Mouse (Mus musculus): ENCODE measurements around the gene Chka. TPM values are rescaled to one million over a fixed set of nuclear protein-coding genes. Genes with fewer than 3 reads are reported as not detected.
A peak's percentile ranks its signal among the peaks of the same experiment; 100 is the strongest.

Chka gene
- polyA plus RNA-seq, 1 experiment from 2014 or later = 68.1 TPM

DNA sequence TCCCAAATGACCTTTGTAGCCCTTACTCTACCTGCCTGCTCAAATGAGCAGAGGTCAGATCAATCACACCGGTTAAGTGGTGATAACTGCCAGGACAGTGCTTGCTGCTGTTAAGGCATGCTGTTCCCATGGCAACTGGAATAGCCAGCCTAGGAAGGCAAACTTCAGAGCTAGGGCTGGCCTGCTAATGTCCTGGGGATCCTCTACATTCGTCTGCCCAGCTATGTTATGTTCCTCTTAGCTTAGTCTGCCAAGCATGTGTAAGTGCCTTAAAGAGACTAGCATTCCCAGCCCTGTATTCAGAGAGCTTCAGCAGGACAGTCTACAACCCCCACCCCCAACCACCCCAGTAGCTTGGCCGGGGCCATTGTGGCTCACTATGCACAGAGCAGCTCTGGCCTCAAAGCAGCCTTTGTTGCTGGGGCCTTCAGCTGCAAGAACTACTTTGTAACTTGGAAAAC is 43.6 kb downstream of the Chka start:
- no peak overlapping the region for H3K4me3 ChIP-seq
- WGBS = 28% methylated on average over 3 of the region's 3 CpGs

DNA sequence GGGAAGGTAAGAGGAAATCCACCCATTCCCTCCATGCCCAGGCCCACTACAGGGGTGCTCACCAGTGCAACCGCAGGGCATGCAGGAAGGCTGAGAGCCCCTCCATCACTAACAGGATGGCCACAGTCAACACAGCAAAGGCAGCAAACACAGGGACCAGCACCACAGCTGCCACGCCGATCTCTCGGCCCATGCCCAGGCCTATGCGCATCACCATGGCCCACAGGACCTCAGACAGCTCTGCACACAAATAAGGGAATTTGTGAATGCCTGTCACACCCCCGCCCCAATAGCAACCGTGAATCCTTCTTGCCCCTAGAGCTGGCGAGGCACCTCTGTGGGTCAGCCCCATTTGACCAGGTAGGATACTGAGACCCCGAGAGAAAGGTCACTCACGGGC is 44.6 kb downstream of the Chka start:
- no peak overlapping the region for H3K9ac ChIP-seq
- no peak overlapping the region for H3K27ac ChIP-seq
- H3K4me3 ChIP-seq = no peak overlapping the region
- no peaks in the 10 kb centered on the region for H3K27me3 ChIP-seq
- WGBS = 84% methylated on average over 10 of the region's 10 CpGs
- H3K4me2 ChIP-seq = no peak overlapping the region
- no peaks in the 10 kb centered on the region for H3K4me1 ChIP-seq
- peaks cover 71% of the 10 kb centered on the region for H3K36me3 ChIP-seq
- no peaks in the 10 kb centered on the region for H3K9me3 ChIP-seq
- no peak for ATAC-seq (ENCODE audit: borderline replicate concordance, extremely low read depth, low FRiP score, low TSS enrichment)

More for the DNA sequence above, 43.6 kb downstream of the Chka start:
- no peak overlapping the region for H3K27ac ChIP-seq
- ATAC-seq (ENCODE audit: borderline replicate concordance, extremely low read depth, low FRiP score, low TSS enrichment) = no peak
- H3K9ac ChIP-seq = no peak overlapping the region
- peaks cover 81% of the 10 kb centered on the region for H3K36me3 ChIP-seq
- no peaks in the 10 kb centered on the region for H3K9me3 ChIP-seq
- no peaks in the 10 kb centered on the region for H3K4me1 ChIP-seq
- no peaks in the 10 kb centered on the region for H3K27me3 ChIP-seq
- H3K4me2 ChIP-seq = no peak overlapping the region

DNA sequence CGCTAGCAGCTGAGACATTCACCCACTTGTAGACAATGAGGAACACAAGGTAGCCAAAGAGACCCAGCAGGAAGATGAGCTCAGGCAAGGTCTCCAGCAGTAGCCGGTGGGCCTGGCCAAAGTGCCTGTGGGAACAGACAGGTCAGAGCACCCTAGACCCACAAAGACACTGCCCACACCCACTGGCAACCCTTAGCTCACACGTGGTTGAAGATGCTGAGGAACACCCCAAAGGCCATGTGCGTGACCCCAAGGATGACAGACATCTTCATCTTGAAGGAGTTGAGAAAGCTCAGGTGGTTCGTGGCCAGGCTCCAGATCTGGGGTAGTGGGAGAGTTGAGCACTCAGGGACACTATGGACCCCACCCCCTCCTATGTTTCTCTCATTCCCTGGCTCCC is 46.0 kb downstream of the Chka start:
- no peak overlapping the region for H3K27ac ChIP-seq
- no peak for ATAC-seq (ENCODE audit: borderline replicate concordance, extremely low read depth, low FRiP score, low TSS enrichment)
- 88% methylated on average over 5 of the region's 5 CpGs for WGBS
- H3K27me3 ChIP-seq = no peaks in the 10 kb centered on the region
- no peak overlapping the region for H3K4me2 ChIP-seq
- no peaks in the 10 kb centered on the region for H3K9me3 ChIP-seq
- no peak overlapping the region for H3K4me3 ChIP-seq
- peaks cover 71% of the 10 kb centered on the region for H3K36me3 ChIP-seq
- H3K4me1 ChIP-seq = no peaks in the 10 kb centered on the region
- no peak overlapping the region for H3K9ac ChIP-seq

DNA sequence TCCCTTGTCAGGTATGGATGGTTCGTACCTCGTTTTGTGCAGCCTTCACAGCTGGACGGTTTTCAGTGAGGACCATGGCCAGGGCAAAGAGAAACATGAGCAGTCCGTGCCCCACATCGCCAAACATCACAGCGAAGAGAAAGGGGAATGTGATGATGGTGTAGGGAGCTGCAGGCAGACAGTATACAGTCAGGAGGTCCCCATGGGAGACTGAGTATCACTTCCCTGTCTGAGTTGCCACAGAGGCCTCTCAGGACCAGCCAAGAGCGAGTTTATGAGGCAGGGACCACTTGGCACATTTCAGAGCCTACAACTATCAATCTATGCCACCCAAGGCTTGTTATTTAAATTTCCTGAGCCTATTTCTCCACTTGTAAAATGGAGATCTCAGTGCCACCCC is 47.4 kb downstream of the Chka start:
- no peak overlapping the region for H3K4me2 ChIP-seq
- H3K27ac ChIP-seq = no peak overlapping the region
- H3K36me3 ChIP-seq = peaks cover 70% of the 10 kb centered on the region
- no peaks in the 10 kb centered on the region for H3K9me3 ChIP-seq
- H3K9ac ChIP-seq = no peak overlapping the region
- H3K27me3 ChIP-seq = no peaks in the 10 kb centered on the region
- 88% methylated on average over 7 of the region's 7 CpGs for WGBS
- H3K4me1 ChIP-seq = peaks cover 7% of the 10 kb centered on the region; the same call in 1 of the 2 replicates
- no peak for ATAC-seq (ENCODE audit: borderline replicate concordance, extremely low read depth, low FRiP score, low TSS enrichment)
- H3K4me3 ChIP-seq = no peak overlapping the region

DNA sequence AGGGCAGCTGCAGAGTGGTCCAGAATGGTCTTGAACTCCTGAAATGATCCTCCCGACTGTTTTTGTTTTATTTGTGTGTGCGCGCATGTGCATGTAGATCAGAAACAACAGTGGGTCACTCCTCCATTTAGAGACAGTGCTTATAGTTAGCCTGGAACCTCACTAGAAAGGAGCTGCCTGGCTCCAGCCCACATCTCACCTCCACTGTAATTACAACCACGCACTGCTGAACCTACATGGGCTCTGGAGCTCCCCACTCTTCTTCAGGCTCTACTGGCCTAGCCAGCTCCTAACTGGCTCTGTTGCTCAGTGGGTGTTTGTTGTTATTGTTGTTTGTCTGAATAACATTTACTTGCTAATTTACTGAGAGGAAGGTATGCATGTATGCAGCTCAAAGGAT is 48.0 kb downstream of the Chka start:
- ATAC-seq (ENCODE audit: borderline replicate concordance, extremely low read depth, low FRiP score, low TSS enrichment) = no peak
- Histone ChIP-seq H3K27me3 (no peaks in the 10 kb centered on the region), H3K9ac (no peak overlapping the region), H3K4me3 (no peak overlapping the region), H3K27ac (no peak overlapping the region), H3K36me3 (peaks cover 68% of the 10 kb centered on the region), H3K9me3 (no peaks in the 10 kb centered on the region), H3K4me2 (no peak overlapping the region), H3K4me1 (peaks cover 14% of the 10 kb centered on the region)
- WGBS = 95% methylated on average over 4 of the region's 4 CpGs

DNA sequence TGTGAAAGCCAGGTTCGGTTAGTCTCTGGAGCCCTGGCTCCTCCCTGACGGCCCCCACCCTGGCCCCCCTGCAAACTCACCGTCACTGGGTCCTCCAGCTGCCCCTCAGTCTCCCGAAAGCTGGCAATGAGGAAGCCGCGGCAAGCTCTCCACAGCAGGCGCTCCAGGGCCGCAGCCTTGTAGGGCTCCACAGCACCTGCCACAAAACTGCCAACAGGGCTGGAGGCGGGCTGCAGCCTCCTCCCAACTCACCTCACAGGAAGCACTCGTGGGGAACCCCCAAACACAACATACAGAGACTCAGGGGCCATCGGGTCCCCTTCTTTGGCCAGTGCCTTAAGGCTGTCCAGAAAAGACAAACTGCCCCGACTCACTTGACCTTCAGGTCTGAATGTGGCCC is 51.4 kb downstream of the Chka start:
- no peaks in the 10 kb centered on the region for H3K27me3 ChIP-seq
- H3K9me3 ChIP-seq = no peaks in the 10 kb centered on the region
- peaks cover 40% of the 10 kb centered on the region for H3K4me1 ChIP-seq
- peaks cover 44% of the 10 kb centered on the region for H3K36me3 ChIP-seq
- H3K27ac ChIP-seq = no peak overlapping the region
- no peak overlapping the region for H3K9ac ChIP-seq
- H3K4me2 ChIP-seq = no peak overlapping the region
- ATAC-seq (ENCODE audit: borderline replicate concordance, extremely low read depth, low FRiP score, low TSS enrichment) = no peak
- 81% methylated on average over 12 of the region's 12 CpGs for WGBS
- H3K4me3 ChIP-seq = no peak overlapping the region

DNA sequence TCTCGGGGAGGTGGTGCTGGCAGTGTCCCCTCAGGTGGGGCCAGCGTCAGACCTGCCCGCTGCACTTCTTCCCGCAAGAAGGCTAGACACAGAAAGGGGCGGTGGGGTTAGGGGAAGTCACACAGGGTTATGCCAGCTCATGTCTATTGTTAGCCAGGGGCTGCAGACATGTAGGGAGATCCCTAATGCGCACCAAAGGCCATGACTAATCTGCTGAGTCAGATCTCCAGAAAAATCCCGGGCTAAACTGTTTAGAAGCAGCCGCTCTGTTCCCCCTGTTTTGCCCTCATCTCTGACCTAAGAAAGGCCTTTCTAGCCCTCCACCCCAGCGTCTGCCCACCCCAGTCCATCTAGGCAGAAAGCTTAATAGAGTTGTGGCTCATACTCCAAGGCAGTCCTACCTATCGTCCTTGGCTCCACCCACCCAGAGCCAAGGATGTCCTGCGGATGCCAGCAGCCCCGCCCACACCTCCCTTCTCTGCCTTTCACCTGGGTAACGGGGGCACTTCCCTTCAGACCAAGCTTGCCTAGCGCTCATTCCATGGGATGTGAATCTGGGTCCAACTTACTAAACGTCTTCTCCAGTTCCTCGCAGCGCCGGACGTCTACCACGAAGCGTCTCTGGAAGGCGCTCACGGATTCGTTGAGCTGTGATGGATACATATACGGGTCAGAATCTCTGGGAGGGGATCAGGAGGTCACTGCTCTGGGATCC is 52.2 kb downstream of the Chka start:
- H3K27me3 ChIP-seq = no peaks in the 10 kb centered on the region
- H3K4me1 ChIP-seq = peaks cover 41% of the 10 kb centered on the region
- peak overlapping the region; percentile 76; the same call in 1 of the 2 replicates for H3K4me2 ChIP-seq
- peaks cover 44% of the 10 kb centered on the region for H3K36me3 ChIP-seq
- H3K9me3 ChIP-seq = no peaks in the 10 kb centered on the region
- 76% methylated on average over 25 of the region's 25 CpGs for WGBS
- no peak for ATAC-seq (ENCODE audit: borderline replicate concordance, extremely low read depth, low FRiP score, low TSS enrichment)
- no peak overlapping the region for H3K4me3 ChIP-seq
- no peak overlapping the region; the same call in 1 of the 2 replicates for H3K27ac ChIP-seq
- H3K9ac ChIP-seq = no peak overlapping the region

DNA sequence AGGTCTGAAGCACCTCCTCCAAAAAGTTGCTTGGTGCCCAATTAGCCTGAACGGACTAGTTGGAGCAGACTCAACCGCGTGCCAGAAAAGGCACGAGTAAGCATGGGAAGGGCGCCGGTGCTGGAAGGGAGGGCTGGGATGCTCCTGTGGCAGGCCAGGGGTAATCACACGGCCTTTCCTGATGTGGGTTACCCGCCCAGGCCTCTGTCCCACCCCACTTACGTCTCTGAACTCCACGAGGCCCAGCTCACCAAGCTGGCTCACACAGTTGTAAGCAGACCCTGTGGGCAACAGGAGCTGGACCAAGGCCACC is 52.7 kb downstream of the Chka start:
- Histone ChIP-seq H3K27ac (peak overlapping the region; percentile 95), H3K4me1 (peaks cover 41% of the 10 kb centered on the region), H3K36me3 (peaks cover 44% of the 10 kb centered on the region)

DNA sequence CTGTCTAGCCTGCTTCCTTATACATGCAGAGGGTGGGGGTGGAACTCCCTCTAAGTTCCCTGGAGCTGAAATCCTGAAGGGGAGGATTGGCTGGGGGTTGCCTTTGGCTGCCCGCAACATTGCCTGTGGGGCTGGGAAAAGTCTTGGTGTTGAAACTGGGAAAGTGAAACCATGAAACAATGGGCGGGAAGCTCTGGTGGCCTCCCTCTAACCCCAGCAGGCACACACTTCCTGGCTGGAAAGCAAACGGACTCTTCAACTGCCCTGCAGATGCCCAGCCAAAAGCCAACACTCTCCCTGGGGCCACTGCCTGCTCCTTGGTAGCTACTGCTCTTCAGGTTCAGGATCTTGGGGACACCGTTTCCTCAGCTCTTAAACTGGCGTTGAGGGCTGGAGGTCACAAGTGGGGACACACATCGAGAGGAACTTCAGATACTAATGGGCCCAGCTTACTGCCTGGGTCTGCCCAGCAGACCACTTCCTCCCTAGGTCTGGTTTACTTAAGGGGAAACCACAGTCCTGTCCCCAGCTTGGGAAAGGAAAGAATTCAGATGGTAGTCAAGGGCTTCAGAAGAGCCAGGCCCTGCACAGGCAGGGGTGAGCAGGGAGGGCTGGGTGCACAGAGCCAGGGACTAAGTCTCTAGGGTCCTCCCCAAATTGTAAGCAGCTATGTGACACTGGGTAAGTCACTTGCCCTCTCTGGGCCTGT is 53.8 kb downstream of the Chka start:
- 8% methylated on average over 6 of the region's 6 CpGs for WGBS
- H3K9ac ChIP-seq = peak overlapping the region; percentile 54

More for the DNA sequence above, 52.7 kb downstream of the Chka start:
- ATAC-seq (ENCODE audit: borderline replicate concordance, extremely low read depth, low FRiP score, low TSS enrichment) = no peak
- no peaks in the 10 kb centered on the region for H3K27me3 ChIP-seq
- no peak overlapping the region for H3K4me3 ChIP-seq
- WGBS = 51% methylated on average over 10 of the region's 10 CpGs
- no peak overlapping the region for H3K9ac ChIP-seq
- peak overlapping the region; percentile 76 for H3K4me2 ChIP-seq
- H3K9me3 ChIP-seq = no peaks in the 10 kb centered on the region

DNA sequence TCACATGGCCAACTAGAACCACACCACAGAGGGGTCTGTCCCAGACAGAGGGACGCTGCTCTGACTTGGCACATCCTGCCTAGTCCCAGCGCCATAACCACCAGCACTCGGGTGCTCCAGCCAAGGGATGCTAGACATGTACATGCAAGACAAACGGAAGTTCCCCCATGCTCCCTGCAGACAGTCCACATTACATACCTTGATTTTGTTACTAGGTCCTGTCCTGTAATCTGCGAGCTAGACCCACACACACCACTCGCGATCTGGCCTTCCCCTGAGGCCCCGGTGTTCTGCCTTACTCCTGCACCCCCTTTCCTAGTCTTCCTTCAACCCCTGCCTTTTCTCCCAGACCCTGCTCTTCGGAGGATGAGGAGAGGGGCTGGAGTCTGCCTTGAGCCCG is 54.8 kb downstream of the Chka start:
- ATAC-seq (ENCODE audit: borderline replicate concordance, extremely low read depth, low FRiP score, low TSS enrichment) = peak; percentile 19; the same call in 1 of the 2 replicates
- peaks cover 50% of the 10 kb centered on the region for H3K36me3 ChIP-seq
- H3K27me3 ChIP-seq = no peaks in the 10 kb centered on the region
- H3K4me1 ChIP-seq = peaks cover 42% of the 10 kb centered on the region
- peak overlapping the region; percentile 95 for H3K27ac ChIP-seq
- WGBS = 17% methylated on average over 10 of the region's 10 CpGs
- peak overlapping the region; percentile 76 for H3K4me2 ChIP-seq
- H3K4me3 ChIP-seq = peak overlapping the region; percentile 64
- H3K9ac ChIP-seq = peak overlapping the region; percentile 54
- no peaks in the 10 kb centered on the region for H3K9me3 ChIP-seq

More for the DNA sequence above, 53.8 kb downstream of the Chka start:
- peak overlapping the region; percentile 95 for H3K27ac ChIP-seq
- H3K36me3 ChIP-seq = peaks cover 49% of the 10 kb centered on the region
- peaks cover 41% of the 10 kb centered on the region for H3K4me1 ChIP-seq
- H3K27me3 ChIP-seq = no peaks in the 10 kb centered on the region
- peak overlapping the region; percentile 76 for H3K4me2 ChIP-seq
- ATAC-seq (ENCODE audit: borderline replicate concordance, extremely low read depth, low FRiP score, low TSS enrichment) = peak; percentile 44; the same call in 1 of the 2 replicates
- no peaks in the 10 kb centered on the region for H3K9me3 ChIP-seq
- H3K4me3 ChIP-seq = peak overlapping the region; percentile 64

DNA sequence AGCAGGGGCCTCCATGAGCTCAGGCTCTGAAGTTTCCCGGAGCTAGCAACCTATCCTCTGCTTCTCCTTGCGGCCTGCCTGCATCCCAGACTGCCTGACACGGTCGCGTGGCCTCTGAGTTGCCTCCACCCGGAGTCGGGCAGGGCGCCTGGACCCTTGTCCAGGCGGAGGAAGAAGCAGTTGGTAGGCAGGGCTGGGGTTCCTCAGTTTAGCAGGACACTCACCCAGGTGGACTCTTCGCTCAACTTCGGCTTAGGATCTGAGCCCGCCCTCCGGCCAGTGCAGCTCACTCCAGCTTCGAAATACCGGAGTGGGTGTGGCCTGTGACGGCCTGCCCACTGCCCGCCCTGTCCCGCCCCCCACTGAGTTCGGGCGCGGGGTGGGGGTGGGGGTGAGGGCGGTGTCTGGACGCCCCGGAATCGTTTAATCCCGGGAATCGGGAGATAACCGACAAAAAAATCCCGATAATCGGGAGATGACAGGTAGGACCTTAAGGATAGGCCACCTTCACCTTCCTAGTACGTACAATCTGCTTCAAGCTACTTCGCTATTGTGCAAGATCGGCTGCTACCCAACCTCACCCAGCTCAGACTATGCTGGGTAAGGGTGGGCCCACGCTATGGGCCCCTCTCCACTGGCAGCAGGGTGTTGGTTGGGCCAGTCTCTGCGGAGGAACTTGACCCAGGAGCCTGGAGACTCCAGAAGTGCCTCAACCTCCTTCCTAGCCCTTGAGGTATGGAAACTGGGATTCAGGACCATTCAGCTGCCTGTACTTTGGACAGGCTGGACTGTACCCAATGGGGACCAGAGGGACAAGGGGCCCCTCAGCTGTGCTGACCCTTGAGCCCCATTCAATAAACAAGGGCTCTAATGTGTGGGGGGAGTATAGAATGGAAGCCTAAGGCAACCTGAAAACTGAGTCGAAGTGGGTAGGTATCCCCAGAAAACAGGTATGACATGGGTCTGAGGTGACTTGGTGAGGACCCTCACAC is 55.5 kb downstream of the Chka start, which contains the start of gene Tcirg1:
Tcirg1 (minus strand) TSS at position 339 of the 992 bp plus-strand sequence.
- no peaks in the 10 kb centered on the region for H3K9me3 ChIP-seq
- H3K9ac ChIP-seq = peak within 1 kb of the TSS; percentile 54
- H3K4me1 ChIP-seq = peaks cover 49% of the 10 kb centered on the region
- peaks cover 43% of the 10 kb centered on the region for H3K36me3 ChIP-seq
- peak within 1 kb of the TSS; percentile 76 for H3K4me2 ChIP-seq
- peak within 1 kb of the TSS; percentile 95 for H3K27ac ChIP-seq
- no peaks in the 10 kb centered on the region for H3K27me3 ChIP-seq
- 3% methylated on average over 36 of the region's 36 CpGs for WGBS
- H3K4me3 ChIP-seq = peak within 1 kb of the TSS; percentile 64
- ATAC-seq (ENCODE audit: borderline replicate concordance, extremely low read depth, low FRiP score, low TSS enrichment) = peak; percentile 88

Measured in lung, embryonic 15.5 days (tissue).